Mouse (Mus musculus): ENCODE results near the gene Gm11032. TPM values are rescaled to one million over a fixed set of nuclear protein-coding genes. Genes with fewer than 3 reads are reported as not detected.

Gm11032 gene
- total and polyA plus RNA-seq, 2 experiments from 2014 or later: not detected

GRCm38 (mm10) chr11:4622997-4623396 lies 3.1 kb downstream of the Gm11032 start:
- Histone ChIP-seq H3K4me1 (ENCODE audit: insufficient read depth, low read length) (no peaks in the 10 kb centered on the region), H3K27me3 (ENCODE audit: insufficient read depth, low read length) (no peaks in the 10 kb centered on the region), H3K9ac (replicated peaks; ENCODE audit: low read length) (no peak overlapping the region), H3K4me2 (ENCODE audit: low read depth, low read length) (no peak overlapping the region), H3K36me3 (ENCODE audit: insufficient read depth, low read length) (no peaks in the 10 kb centered on the region), H3K4me3 (ENCODE audit: low read length) (no peak overlapping the region), H3K9me3 (ENCODE audit: low read length) (no peaks in the 10 kb centered on the region), H3K27ac (no peak overlapping the region)
- no peak for ATAC-seq
- TF ChIP-seq CTCF (IDR thresholded peaks at IDR 0.05; ENCODE audit: low read depth): no peak
- peak; percentile 11 for DNase-seq (ENCODE audit: low spot score)
- WGBS: 62% methylated on average over 5 of the region's 5 CpGs

DNA sequence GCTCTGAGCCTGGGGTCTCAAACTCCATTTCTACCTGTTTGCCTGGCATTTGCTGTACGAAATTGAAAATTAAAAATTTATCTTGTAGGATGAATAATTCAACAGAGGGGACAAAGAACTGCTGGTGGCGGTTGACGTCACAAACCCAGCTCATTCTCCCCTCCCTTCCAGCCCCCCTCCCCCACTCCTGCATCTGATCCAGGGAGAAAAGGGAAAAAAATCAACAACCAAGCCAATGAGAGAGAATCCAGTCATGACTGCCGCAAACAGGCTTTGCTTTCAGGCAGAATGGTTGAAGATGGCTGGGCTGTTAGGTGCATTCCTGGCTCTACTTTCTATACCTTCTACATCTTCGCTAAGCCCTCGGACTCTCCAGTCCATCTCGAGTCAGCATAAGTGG lies 6.1 kb downstream of the Gm11032 start:
- ATAC-seq (no peak), DNase-seq (ENCODE audit: low spot score) (peak; percentile 11)
- no peak for TF ChIP-seq CTCF (IDR thresholded peaks at IDR 0.05; ENCODE audit: low read depth)
- H3K27ac ChIP-seq: no peak overlapping the region
- no peak overlapping the region for H3K4me3 ChIP-seq (ENCODE audit: low read length)
- H3K4me2 ChIP-seq (ENCODE audit: low read depth, low read length): no peak overlapping the region
- 71% methylated on average over 7 of the region's 7 CpGs for WGBS
- no peaks in the 10 kb centered on the region for H3K9me3 ChIP-seq (ENCODE audit: low read length)
- no peak overlapping the region for H3K9ac ChIP-seq (replicated peaks; ENCODE audit: low read length)
- H3K4me1 ChIP-seq (ENCODE audit: insufficient read depth, low read length): no peaks in the 10 kb centered on the region
- H3K27me3 ChIP-seq (ENCODE audit: insufficient read depth, low read length): no peaks in the 10 kb centered on the region
- H3K36me3 ChIP-seq (ENCODE audit: insufficient read depth, low read length): no peaks in the 10 kb centered on the region

DNA sequence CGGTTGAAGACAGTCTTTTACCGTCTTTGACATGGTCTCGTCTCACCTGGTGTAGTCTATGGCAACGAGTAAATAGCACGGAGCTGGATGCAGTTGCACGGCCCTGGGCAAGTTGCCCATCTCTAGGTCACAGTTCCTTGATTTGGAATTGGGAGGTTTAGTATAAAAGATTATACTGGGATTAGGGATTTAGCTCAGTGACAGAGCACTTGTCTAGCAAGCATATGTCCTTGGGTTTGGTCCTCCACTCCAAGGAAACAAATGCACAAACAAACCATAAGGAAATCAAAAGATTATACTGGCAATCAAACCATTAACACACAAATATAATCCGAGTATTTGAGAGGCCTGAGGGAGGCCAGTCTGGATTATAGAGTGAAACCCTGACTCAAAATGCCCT lies 7.8 kb downstream of the Gm11032 start:
- 58% methylated on average over 7 of the region's 7 CpGs for WGBS
- no peak for TF ChIP-seq CTCF (IDR thresholded peaks at IDR 0.05; ENCODE audit: low read depth)
- no peak overlapping the region for H3K4me3 ChIP-seq (ENCODE audit: low read length)

DNA sequence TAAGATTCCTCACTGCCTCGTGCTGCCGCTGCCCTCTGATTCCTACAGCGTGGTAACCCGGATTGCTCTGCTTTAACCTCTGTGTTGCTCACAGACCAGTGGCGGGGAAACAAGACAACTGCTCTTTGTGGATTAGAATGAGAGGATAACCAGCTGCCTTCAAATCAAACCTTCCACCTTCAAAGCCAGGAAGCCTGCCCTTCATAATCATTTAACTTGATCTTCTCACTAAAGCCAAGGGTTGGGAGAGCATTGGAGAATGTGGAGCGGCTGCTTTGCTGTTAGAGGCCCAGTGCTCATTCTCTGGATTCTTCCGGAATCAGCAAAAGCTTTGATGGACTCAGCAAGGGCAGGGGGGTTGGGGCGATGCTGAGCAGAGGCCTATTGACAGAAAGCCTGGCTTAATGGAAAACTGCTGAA lies 10.0 kb downstream of the Gm11032 start:
- Histone ChIP-seq H3K4me1 (ENCODE audit: insufficient read depth, low read length) (no peaks in the 10 kb centered on the region), H3K9me3 (ENCODE audit: low read length) (no peaks in the 10 kb centered on the region), H3K4me2 (ENCODE audit: low read depth, low read length) (no peak overlapping the region), H3K9ac (replicated peaks; ENCODE audit: low read length) (no peak overlapping the region), H3K27me3 (ENCODE audit: insufficient read depth, low read length) (no peaks in the 10 kb centered on the region), H3K27ac (no peak overlapping the region; the same call in 1 of the 2 replicates), H3K4me3 (ENCODE audit: low read length) (no peak overlapping the region), H3K36me3 (ENCODE audit: insufficient read depth, low read length) (no peaks in the 10 kb centered on the region)
- no peak for TF ChIP-seq CTCF (IDR thresholded peaks at IDR 0.05; ENCODE audit: low read depth)
- DNase-seq (ENCODE audit: low spot score): no peak
- 35% methylated on average over 8 of the region's 8 CpGs for WGBS
- ATAC-seq: no peak

More for the DNA sequence above, 7.8 kb downstream of the Gm11032 start:
- H3K36me3 ChIP-seq (ENCODE audit: insufficient read depth, low read length): no peaks in the 10 kb centered on the region
- no peaks in the 10 kb centered on the region for H3K27me3 ChIP-seq (ENCODE audit: insufficient read depth, low read length)
- H3K4me2 ChIP-seq (ENCODE audit: low read depth, low read length): no peak overlapping the region
- DNase-seq (ENCODE audit: low spot score): peak; percentile 17
- no peak for ATAC-seq
- H3K9me3 ChIP-seq (ENCODE audit: low read length): no peaks in the 10 kb centered on the region
- H3K27ac ChIP-seq: no peak overlapping the region
- no peaks in the 10 kb centered on the region for H3K4me1 ChIP-seq (ENCODE audit: insufficient read depth, low read length)
- H3K9ac ChIP-seq (replicated peaks; ENCODE audit: low read length): no peak overlapping the region

DNA sequence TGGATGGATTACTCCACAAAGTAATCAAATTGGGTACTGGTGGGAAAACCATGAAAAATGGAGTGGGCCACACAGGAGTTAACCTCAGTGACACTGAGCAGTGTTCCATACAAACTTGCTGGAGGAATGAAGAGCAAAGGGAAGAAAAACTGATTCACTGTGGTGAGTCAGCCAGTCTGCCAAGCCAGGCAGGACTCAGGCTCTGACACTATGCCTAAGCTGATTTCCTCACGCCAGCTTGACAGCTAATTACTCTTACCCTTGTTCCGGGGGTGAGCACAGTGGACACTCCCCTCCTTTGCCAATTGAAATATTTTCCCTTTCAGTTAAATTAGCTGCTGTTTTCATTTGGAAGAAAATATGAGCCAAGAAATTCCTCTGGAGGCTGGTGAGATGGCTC lies 13.6 kb downstream of the Gm11032 start:
- Histone ChIP-seq H3K4me3 (ENCODE audit: low read length) (no peak overlapping the region), H3K27me3 (ENCODE audit: insufficient read depth, low read length) (no peaks in the 10 kb centered on the region), H3K9ac (replicated peaks; ENCODE audit: low read length) (no peak overlapping the region), H3K4me1 (ENCODE audit: insufficient read depth, low read length) (no peaks in the 10 kb centered on the region), H3K4me2 (ENCODE audit: low read depth, low read length) (no peak overlapping the region), H3K27ac (no peak overlapping the region), H3K36me3 (ENCODE audit: insufficient read depth, low read length) (no peaks in the 10 kb centered on the region), H3K9me3 (ENCODE audit: low read length) (no peaks in the 10 kb centered on the region)
- no peak for TF ChIP-seq CTCF (IDR thresholded peaks at IDR 0.05; ENCODE audit: low read depth)
- ATAC-seq: no peak
- no peak for DNase-seq (ENCODE audit: low spot score)
- 36% methylated on average over 2 of the region's 2 CpGs for WGBS

DNA sequence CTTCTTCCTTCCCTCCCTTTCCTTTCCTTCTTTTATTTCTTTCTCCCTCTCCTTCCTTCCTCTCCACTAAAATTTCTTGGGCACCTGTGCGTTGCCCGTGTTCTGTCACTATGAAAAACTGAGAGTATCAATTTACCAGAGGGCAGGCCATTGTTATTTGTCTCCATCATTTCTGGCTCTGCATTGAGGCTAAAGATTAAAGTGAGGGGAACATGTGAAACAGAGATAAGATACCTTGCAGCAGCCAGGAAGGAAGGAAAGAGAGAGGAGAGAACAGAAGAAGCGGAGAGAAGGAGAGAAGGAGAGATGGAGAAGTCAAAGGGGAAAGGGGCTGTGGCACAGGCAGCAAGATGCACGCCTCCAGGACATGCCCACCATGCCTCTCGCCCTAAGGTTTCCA lies 14.5 kb downstream of the Gm11032 start:
- no peaks in the 10 kb centered on the region for H3K36me3 ChIP-seq (ENCODE audit: insufficient read depth, low read length)
- no peaks in the 10 kb centered on the region for H3K4me1 ChIP-seq (ENCODE audit: insufficient read depth, low read length)
- ATAC-seq (no peak), DNase-seq (ENCODE audit: low spot score) (no peak)
- no peak for TF ChIP-seq CTCF (IDR thresholded peaks at IDR 0.05; ENCODE audit: low read depth)
- H3K27ac ChIP-seq: no peak overlapping the region
- no peaks in the 10 kb centered on the region for H3K27me3 ChIP-seq (ENCODE audit: insufficient read depth, low read length)
- no peak overlapping the region for H3K9ac ChIP-seq (replicated peaks; ENCODE audit: low read length)
- H3K9me3 ChIP-seq (ENCODE audit: low read length): no peaks in the 10 kb centered on the region
- 74% methylated on average over 5 of the region's 5 CpGs for WGBS
- H3K4me2 ChIP-seq (ENCODE audit: low read depth, low read length): no peak overlapping the region
- no peak overlapping the region for H3K4me3 ChIP-seq (ENCODE audit: low read length)

GRCm38 (mm10) chr11:4636782-4637342 lies 17.0 kb downstream of the Gm11032 start:
- ATAC-seq: no peak
- no peaks in the 10 kb centered on the region for H3K4me1 ChIP-seq (ENCODE audit: insufficient read depth, low read length)
- TF ChIP-seq CTCF (IDR thresholded peaks at IDR 0.05; ENCODE audit: low read depth): no peak
- no peak overlapping the region for H3K9ac ChIP-seq (replicated peaks; ENCODE audit: low read length)
- H3K27me3 ChIP-seq (ENCODE audit: insufficient read depth, low read length): no peaks in the 10 kb centered on the region
- no peak for DNase-seq (ENCODE audit: low spot score)
- no peaks in the 10 kb centered on the region for H3K9me3 ChIP-seq (ENCODE audit: low read length)
- 65% methylated on average over 5 of the region's 5 CpGs for WGBS
- peak overlapping the region; percentile 71; the same call in 1 of the 2 replicates for H3K27ac ChIP-seq
- H3K36me3 ChIP-seq (ENCODE audit: insufficient read depth, low read length): no peaks in the 10 kb centered on the region; the same call in 1 of the 2 replicates
- peak overlapping the region; percentile 69 for H3K4me2 ChIP-seq (ENCODE audit: low read depth, low read length)
- H3K4me3 ChIP-seq (ENCODE audit: low read length): peak overlapping the region; percentile 68
